Mouse (Mus musculus) heart, postnatal 0 days (tissue): ENCODE measurements around the gene Nbeal2.

Experiments used
- CTCF ChIP-seq: IDR thresholded peaks from 2 replicates; pipeline ENCODE4 v1.5.1; 2016; ENCODE audit warnings: antibody characterized with exemption, control low read depth, low read depth
- EP300 ChIP-seq: IDR thresholded peaks from 2 replicates; pipeline ENCODE4 v1.6.1; 2016; ENCODE audit warnings: antibody characterized with exemption, low read depth

DNA sequence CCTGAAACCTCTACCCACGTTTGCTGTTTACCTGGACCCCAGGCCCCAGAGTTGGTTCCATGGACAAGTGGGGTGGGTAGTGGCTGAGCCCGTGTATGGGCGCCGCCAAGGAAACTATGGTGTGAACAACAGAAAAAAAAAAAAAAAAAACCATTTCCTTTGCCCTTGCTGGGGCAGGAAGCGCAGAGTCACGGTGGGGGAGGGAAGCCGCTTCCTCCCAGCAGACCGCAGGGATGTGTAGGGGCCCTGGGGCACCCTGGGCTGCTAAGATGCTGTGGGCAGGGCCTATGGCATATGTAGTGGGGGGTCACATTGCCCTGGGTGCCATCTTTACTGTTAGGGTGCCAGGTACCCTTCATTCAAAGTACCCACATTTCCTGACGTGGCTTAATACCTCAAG, 8.7 kb downstream of the Nbeal2 start:
- no peak for TF ChIP-seq CTCF
- no peak for TF ChIP-seq EP300
